Mouse (Mus musculus): ENCODE data around the gene Arid1b.

DNA sequence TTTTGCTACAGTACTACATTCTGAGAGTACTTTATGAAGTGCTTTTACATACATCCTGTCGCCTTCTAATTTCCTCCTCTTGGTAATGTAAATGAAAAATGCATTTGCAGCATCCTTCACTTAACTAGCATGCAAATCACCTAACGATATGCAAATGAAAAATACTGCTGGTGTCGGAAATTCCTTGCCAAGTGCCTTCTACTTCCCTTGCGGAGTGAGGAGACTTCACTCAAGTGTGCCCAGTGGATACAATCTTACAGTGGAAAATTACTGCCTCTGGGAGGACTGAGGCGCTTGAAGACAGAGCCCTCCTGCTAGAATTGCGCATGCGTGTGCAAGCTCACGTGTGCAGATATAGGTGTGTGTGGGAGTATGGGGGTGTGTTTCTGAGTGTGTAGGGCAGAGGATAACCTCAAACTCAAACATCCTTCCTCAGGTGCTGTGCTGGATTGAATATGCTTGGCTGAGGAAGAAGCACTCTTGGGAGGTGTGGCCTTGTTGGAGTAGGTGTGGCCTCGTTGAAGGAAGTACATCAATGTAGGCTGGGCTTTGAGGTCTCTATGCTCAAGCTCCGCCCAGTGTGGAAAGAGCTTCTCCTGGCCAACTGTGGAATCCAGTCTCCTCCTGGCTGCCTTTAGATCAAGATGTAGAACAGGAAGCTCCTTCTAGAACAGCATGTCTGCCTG lies 29.8 kb upstream of the Arid1b start:
- TF ChIP-seq CTCF (IDR thresholded peaks at IDR 0.05; ENCODE audit: low read depth, low read length) = no peak
- no peak for TF ChIP-seq GATA1 (IDR thresholded peaks at IDR 0.05; ENCODE audit: borderline replicate concordance, low read length)
- no peak for TF ChIP-seq TAL1 (conservative IDR thresholded peaks at IDR 0.05; ENCODE audit: low read depth, low read length)
